Mouse (Mus musculus) olfactory bulb, adult 2 months (tissue): ENCODE data around the gene Cfap43. TPM values are rescaled to one million over a fixed set of nuclear protein-coding genes. Genes with fewer than 3 reads are reported as not detected.
"Not testable (repeated sequence)": the region's sequence is repeated elsewhere in the genome, so short reads cannot be mapped to it uniquely, and the experiment has no call there.

Experiments
- H3K27ac ChIP-seq: fragments of 200-500 bp; 2 replicates; pipeline ENCODE4 v1.5.1; 2012; ENCODE audit warnings: low read depth, low read length; ENCODE audit not compliant: insufficient read depth
- H3K4me1 ChIP-seq: fragments of 200-500 bp; 2 replicates; pipeline ENCODE4 v1.6.1; 2012; ENCODE audit warnings: low read length; ENCODE audit not compliant: control insufficient read depth, insufficient read depth
- H3K4me3 ChIP-seq: fragments of 200-500 bp; 2 replicates; pipeline ENCODE4 v1.5.1; 2012; ENCODE audit warnings: mild to moderate bottlenecking, low read depth, low read length, moderate library complexity; ENCODE audit not compliant: insufficient read depth
- CTCF ChIP-seq: fragments of 200-500 bp; IDR thresholded peaks from 2 replicates; pipeline ENCODE4 v1.5.1; 2012; ENCODE audit warnings: low read depth, mild to moderate bottlenecking, low read length, moderate library complexity; ENCODE audit not compliant: insufficient read depth
- POLR2A ChIP-seq: fragments of 200-500 bp; IDR thresholded peaks from 2 replicates; pipeline ENCODE4 v1.6.1; 2012; ENCODE audit warnings: mild to moderate bottlenecking, low read depth, low read length, moderate library complexity; ENCODE audit not compliant: insufficient read depth
- WGBS: fragments of 180-500 bp; shearing (Covaris S2); methylation state at CpG from one replicate; pipeline ENCODE4 v1.1.7; 2018; 5-methylcytosine and 5-hydroxymethylcytosine counted together
- polyA plus RNA-seq: library from polyadenylated mRNA; stranded (reverse); fragments of >200 nt; gene quantifications from 2 replicates; pipeline ENCODE4 v1.2.4, GENCODE M21; 2012; ENCODE audit warnings: low replicate concordance; ENCODE audit not compliant: missing spikeins, insufficient read depth, insufficient read length

Cfap43 gene
- polyA plus RNA-seq, 1 experiment: not detected

- no peaks in the 10 kb centered on the region for H3K4me1 ChIP-seq
- H3K27ac ChIP-seq: no peak overlapping the region
- no peak overlapping the region for H3K4me3 ChIP-seq
- 85% methylated on average over 7 of the region's 7 CpGs for WGBS
- TF ChIP-seq POLR2A (no peak), CTCF (no peak)
Observed at GRCm38 (mm10) chr19:47864721-47865120, 54.4 kb downstream of the Cfap43 start.

- no peaks in the 10 kb centered on the region for H3K4me1 ChIP-seq
- TF ChIP-seq POLR2A: no peak
- TF ChIP-seq CTCF: no peak
- WGBS: 96% methylated on average over 9 of the region's 9 CpGs
- no peak overlapping the region for H3K4me3 ChIP-seq
- no peak overlapping the region for H3K27ac ChIP-seq
Observed at GRCm38 (mm10) chr19:47864051-47864450, 55.0 kb downstream of the Cfap43 start.

- 96% methylated on average over 3 of the region's 3 CpGs for WGBS
- TF ChIP-seq POLR2A (no peak), CTCF (no peak)
- Histone ChIP-seq H3K27ac (no peak overlapping the region), H3K4me1 (no peaks in the 10 kb centered on the region), H3K4me3 (no peak overlapping the region)
Observed at GRCm38 (mm10) chr19:47862581-47862980, 56.5 kb downstream of the Cfap43 start.

- WGBS: 97% methylated on average over 8 of the region's 8 CpGs
- Histone ChIP-seq H3K4me3 (no peak overlapping the region), H3K27ac (no peak overlapping the region), H3K4me1 (peaks cover 8% of the 10 kb centered on the region)
- TF ChIP-seq POLR2A (no peak), CTCF (no peak)
Observed at GRCm38 (mm10) chr19:47859180-47859579, 59.9 kb downstream of the Cfap43 start.

DNA sequence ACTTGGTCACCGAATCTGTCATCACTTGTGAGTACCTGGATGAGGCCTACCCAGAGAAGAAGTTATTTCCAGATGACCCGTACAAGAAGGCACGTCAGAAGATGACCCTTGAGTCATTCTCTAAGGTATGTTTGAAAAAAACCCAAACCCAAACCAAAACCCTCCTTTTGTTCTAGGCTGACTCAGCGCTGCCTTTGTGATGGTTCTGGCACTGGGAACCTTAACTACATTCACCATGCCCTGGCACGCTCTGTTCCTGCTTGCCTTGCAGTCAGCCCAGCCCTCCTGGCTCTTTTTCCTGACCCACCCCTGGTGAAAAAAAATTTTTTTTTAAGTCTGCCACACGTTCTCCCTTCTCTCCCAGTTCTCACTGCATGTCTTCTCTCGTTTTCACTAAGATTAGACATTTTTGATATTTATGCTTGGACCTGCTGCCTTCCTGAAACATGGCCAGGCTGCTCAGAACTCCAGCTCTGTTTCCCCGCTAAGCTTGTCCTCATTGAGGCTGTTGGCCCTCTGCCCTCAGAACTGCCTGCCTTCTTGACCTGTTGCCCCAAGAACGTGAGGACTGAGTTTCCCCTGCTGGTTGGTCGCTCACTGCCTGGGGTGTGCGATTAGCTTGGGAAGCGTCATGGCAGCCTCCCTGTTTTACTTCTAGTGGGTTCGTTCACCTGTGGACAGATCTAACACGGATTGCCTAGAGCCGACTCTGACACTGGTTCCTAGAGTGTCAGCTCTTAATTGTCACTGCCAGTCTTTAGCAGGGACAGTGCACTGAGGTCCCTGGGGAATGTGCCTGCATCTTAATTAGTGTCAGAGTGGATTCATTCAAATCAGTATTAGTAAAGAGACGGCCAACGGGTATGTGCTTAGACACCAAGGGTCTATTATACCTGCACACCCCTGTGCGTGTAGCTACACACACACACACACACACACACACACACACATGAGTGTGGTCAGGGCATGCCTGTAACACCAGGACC is 60.8 kb downstream of the Cfap43 start:
- Histone ChIP-seq H3K4me3 (no peak overlapping the region), H3K27ac (no peak overlapping the region), H3K4me1 (peaks cover 8% of the 10 kb centered on the region)
- TF ChIP-seq POLR2A: no peak
- TF ChIP-seq CTCF: no peak
- 77% methylated on average over 18 of the region's 18 CpGs for WGBS

GRCm38 (mm10) chr19:47854796-47855783 is 64.0 kb downstream of the Cfap43 start, which contains the start of gene Gsto1:
TSS of gene Gsto1 (plus strand) at chr19:47854970.
- H3K4me1 ChIP-seq: peaks cover 8% of the 10 kb centered on the region
- H3K27ac ChIP-seq: no peak within 1 kb of the TSS
- 1% methylated on average over 60 of the region's 60 CpGs for WGBS
- peak within 1 kb of the TSS; percentile 71 for H3K4me3 ChIP-seq
- no peak for TF ChIP-seq CTCF
- TF ChIP-seq POLR2A: peak; percentile 60; the same call in 1 of the 2 replicates

DNA sequence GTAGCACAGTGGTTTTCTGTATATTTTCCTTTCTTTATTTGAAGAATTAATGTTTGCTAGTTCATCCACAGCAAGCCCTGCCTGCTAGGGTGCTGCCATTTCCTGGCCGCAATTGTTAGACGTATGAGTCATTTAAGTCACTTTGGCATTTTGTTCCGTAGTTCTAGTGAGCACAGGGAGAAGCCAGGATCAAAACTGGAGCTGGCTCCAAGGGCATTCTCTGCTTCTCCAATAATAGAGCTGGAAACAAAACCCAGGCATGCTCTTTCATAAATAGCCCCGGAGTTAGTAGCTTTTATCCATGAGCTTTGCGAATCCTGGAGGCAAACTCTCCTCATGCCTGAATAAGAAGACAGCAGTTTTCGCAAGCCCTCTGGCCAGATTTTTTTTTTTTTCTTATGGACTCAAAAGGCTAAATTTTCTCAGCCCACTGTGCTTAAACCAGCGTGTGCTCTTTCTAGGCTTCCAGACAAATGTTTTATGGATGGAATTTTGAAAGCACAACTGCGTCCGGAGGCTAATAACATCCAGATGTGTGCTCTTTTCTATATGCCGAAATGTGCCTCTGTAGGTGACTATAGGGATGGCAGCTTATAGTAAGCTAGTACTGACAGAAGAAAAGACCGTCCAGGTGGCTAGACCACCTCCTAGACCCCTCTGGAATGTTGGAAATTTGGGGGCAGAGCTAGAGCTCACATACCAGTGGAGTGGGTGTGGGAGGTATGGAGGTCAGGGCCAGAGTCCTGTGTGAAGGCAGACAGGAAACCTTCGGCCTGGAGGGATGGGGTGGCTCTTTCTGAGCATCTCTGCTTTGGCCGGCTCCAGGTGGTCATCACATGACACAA is 64.9 kb downstream of the Cfap43 start:
- Histone ChIP-seq H3K4me1 (peaks cover 8% of the 10 kb centered on the region), H3K27ac (no peak overlapping the region)
- 9% methylated on average over 13 of the region's 13 CpGs for WGBS

DNA sequence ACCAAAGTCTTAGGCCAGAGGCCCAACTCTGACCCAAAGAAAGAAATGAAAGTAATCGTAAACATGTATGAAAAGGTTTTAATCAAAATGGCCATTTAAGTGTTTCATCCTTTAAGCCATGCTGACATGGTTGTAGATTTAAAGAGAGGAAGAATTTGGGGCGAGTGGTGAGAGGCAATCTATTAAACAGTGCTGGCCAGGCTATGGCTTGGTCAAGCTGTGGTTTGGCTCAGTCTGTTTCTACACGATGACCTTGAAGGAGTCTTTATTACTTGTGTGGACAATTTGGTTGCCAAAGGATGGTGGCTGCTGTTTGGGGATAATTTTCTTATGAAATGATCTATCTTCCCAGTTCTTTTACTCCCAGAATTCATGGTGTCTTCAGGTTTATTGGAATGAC is 66.0 kb downstream of the Cfap43 start:
- Histone ChIP-seq H3K4me1 (peaks cover 8% of the 10 kb centered on the region), H3K27ac (no peak overlapping the region), H3K4me3 (no peak overlapping the region)
- 91% methylated on average over 3 of the region's 3 CpGs for WGBS
- TF ChIP-seq POLR2A: no peak

More for the DNA sequence above, 64.9 kb downstream of the Cfap43 start:
- TF ChIP-seq POLR2A (no peak), CTCF (no peak)
- peak overlapping the region; percentile 71 for H3K4me3 ChIP-seq

DNA sequence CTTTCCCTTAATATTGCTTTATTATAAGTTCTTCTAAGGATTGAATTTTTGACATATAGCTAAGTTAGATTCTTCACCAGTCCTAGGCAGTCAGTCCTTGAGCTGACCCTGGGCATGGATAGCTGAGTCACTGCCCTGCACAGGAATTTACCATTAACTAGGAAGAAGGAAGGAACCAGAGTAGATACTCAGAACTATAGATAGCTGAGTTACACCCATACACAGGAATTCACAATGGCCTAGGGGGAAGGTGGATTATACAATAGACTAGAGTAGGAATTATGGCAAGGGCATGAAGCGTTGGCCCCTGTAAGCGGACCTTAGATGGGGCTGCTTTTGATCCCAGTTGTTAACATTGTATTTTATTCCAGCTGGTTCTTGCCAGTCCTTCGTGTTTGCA is 67.0 kb downstream of the Cfap43 start:
- not testable (repeated sequence) for H3K27ac ChIP-seq, H3K4me3 ChIP-seq, H3K4me1 ChIP-seq
- 93% methylated on average over 3 of the region's 3 CpGs for WGBS
